Mouse (Mus musculus) CD4-positive helper T cell, adult 2 months (primary cell): Measurements from ENCODE around the gene Sirt7.
"Not testable (repeated sequence)": the region's sequence is repeated elsewhere in the genome, so short reads cannot be mapped to it uniquely, and the experiment has no call there.

ENCODE experiments used
- DNase-seq: peaks from one replicate; pipeline ENCODE4 v3.0.0-alpha.2; 2012; ENCODE audit warnings: low read depth, missing footprints, low spot score

Sirt7 gene

DNA sequence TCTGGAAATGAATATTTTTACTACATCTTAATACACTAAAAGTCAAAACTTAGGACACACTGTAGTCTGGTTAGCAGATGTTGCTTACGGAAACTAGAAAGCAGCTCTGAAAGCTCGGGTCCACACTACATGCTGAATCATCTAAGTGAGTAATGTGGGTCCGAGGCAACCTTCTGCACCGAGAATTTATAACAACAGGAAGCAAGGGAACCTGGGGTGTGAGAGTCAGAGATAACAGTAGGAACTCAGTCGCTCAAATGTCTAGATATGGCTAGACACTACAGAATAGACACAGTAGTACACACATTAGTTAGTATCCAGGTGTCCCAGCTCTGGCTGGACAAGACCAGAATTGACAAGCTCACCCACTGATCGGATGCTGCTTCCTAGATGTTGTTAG lies 36.5 kb downstream of the Sirt7 start:
- DNase-seq, result no peak

DNA sequence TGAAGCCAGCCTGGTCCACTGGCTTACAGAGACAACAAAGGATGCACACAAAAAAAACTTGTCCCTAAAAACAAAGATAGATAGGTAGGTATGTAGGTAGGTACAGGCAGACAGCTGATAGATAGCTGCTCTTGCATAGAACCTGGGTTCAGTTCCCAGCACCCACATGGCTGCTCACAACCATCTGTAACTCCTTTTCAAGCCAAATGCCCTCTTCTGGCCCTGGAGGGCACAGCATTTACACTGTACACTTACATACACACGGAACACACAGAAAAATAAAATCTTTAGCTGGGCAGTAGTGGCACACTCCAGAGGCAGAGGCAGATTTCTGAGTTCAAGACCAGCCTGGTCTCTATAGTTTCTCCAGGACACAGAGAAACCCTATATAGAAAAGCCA lies 41.1 kb downstream of the Sirt7 start:
- DNase-seq, result no peak

DNA sequence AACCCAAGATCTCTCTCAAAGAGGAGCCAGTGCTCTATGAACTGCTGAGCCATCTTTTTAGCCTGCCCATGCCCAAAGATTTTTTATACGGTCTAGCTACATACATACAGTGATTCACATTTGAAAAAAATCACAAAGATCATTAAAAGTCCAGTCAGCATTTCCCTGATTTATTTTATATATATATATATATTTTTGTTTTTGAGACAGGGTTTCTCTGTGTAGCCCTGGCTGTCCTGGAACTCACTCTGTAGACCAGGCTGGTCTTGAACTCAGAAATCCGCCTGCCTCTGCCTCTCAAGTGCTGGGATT lies 42.1 kb downstream of the Sirt7 start:
- not testable (repeated sequence) for DNase-seq

DNA sequence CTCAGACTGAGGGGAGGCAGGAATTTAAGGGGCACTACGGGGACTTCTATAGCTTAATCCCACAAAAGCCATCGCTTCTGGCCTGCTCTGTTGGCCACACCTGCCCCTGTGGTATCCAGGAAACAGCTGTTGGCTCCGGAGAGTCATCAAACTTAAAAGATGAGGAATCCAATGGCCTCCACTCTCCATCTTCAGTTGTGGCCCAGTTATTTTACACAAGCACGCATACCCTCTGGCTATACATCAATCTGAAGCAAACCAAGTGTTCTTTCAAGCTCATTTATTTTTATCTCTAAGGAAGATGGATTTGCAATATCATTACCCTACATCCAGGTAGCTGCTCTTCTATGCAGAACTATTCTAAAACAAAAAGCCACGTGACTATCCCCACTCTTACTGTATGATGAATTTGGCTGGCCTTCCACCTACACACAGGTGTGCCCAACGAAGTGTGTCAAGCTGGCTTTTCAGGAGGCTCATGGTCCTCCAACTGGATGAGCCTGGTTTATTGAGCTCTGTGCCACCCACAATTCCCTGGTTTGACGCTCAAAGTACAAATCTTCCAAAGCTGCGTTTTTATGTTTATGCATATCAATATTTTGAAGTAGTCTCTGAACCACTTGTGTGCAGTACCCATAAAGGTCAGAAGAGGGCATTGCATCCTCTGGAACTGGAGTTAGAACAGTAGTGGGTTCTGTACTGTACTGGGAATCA lies 42.6 kb downstream of the Sirt7 start:
- DNase-seq, result peak; percentile 73

DNA sequence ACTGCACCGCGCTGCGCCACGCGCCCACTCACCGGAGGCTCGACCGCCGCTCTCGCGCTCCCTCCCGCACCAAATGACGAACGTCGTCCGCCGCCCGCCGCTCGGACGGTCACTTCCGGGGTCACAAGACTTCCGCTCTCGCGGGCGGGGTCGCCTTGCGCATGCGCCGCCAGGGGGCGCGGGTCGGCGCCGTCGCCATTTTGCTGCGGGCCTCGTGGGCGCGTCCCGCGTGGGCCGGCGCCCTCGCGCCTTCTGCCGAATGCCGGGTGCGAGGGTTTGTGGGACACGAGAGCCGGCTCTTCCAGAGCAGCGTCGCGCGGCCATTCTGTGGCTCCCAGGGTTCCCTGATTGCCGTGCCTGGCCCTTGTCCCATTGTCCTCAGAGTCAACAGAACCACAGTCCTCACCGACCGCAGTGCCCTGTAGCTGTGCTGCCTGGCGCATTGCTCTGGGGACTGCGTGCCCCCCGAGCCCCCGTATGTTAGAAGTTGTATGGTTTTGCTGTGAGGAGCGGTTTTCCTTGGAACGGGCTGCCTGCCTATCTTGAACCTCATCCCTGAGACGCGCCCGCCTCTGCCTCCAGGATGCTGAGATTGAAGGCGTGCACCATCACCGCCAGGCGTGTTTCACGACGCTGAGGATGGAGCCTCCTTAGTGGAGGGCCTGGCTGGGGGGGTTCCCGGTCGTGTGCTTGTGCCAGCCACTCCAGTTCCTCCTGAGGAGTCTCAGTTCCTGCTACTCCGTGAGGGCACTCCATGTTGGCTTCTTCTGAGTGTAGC lies 43.4 kb downstream of the Sirt7 start, which contains the start of gene Arhgdia:
Gene Arhgdia (minus strand): TSS at position 135 of the 778 bp plus-strand sequence.
- peak; percentile 92 for DNase-seq

DNA sequence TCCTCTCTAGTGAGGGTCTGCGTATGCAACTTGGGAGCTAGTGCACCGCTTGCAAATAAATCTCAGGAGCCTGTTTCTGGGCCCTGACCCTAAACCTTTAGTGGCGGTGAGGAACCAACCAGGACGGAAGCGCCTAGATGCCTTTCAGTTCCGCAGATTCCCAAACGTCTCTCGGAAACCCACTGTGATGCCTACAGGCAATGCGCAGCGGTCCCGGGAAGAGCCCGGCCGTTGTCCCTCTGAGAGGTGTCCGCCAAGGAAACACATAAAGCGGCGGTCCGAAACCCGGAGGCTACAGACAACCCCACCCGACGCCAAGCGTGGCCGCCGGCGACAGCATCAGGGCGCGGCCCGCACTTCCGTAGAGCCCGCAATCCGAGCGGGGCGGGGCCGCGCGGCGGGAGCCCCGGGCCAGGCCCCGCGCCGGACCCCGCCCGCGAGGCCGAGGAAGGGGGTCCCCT lies 44.1 kb downstream of the Sirt7 start:
- peak; percentile 67 for DNase-seq

DNA sequence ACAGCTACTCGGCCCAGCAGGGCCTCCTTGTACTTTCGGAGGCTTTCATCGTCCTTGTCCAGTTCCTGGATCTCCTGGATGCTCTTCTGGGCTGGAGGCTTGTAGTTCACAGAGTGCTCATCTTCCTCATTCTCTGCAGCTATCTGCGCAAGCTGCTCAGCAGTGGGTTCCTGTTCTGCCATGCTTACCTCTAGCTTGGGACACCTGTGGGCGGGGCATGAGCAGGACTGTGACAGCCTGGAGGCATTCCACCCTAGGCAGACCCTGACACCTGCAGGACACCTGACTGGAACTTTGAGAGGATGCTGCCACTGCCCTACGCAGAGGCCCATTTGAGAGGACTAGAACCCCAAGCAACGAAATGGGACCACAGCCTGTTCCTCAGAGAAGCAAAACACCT lies 44.9 kb downstream of the Sirt7 start:
- DNase-seq, result peak; percentile 47

DNA sequence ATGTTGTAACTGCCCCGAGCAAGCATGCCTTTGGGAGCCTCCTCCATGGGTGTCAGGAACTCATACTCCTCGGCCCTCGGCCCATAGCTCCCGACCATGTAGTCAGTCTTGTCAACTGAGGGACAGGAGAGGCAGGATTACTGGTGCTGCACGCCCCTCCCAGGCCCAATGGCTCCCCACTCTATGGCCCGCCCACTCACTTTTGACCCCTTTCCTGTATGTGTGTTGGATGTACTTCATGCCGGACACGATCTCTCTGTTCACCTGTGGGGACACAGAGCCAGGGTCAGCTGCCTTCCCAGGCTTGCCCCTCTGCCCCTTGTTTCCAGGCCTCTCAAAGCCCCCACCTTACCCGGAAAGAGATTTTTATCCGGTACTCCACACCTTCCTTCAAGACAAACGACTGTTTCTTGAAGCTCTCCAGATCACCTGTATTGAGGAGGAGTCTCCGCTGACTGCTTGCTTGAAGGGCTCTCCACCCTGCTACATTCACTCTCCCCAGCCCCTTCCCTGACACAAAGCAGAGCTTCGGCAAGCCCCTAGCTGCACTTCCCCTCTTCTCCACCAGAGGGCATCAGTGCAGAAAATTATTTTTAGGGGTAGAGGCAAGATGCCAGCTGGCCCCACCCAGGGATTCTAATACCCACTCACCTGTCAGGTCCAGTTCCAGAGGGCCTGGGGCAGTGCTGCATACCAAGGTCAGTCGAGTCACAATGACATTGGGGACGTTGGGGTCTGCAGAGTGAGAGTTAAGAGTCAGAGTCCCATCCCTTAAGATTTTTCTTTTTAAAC lies 45.5 kb downstream of the Sirt7 start:
- DNase-seq, result peak; percentile 80

DNA sequence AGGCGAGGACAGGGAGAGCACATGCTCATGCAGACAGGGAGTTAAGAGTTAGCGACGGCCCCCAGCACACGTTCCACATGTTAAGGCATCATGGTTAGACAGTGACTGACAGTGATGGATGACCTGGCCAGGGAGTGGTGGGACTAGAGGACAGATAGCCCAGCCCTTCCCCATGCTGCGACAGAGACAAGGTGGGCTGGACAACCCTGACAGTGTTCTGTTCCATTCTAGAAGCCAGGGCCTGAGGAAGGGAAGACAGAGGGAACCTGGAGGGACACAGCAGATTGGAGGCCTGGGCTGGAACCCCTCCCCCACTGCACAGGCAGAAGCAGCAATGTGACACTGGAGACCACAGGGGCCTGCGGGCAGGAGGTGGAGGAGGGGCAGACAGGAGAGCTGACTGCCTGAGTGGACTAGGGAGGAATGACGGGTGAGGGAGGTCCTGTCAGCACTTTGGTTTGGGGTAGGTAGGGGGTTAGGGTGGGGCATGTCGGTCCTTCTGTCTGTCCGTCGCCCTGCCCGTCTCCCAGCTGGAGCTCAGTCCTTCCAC lies 46.3 kb downstream of the Sirt7 start:
- DNase-seq, result no peak

DNA sequence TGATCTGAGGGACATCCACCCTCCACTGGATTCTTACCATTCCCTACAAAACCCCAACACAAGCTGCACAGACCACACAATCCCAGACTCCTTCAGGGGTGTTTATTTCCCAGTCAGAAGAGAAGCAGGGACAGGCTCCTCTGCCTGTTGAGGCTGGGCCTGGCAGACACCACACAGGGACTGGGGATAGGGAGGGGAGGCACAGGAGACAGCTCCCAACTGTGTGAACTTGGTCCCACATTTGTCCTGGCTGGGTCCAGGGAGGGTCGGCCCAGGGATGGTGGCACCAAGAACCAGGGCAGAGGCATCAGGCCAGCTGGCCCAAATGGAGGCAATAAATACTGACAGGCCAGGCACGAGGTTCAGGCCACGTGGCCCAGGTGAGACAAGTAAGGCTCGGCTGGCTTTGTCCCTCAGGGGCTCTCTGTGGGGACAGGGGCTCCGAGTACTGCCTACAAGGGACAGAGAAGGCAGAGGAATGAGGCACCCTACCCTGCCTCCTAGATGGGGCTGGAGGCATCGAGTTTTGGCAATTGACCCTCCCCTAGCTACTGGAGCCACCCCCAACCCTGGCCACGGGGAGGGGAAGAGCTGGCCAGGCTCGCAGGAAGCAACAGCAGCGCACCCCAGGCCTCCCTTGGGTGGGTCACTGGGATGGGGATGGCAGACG lies 46.9 kb downstream of the Sirt7 start:
- DNase-seq, result no peak

DNA sequence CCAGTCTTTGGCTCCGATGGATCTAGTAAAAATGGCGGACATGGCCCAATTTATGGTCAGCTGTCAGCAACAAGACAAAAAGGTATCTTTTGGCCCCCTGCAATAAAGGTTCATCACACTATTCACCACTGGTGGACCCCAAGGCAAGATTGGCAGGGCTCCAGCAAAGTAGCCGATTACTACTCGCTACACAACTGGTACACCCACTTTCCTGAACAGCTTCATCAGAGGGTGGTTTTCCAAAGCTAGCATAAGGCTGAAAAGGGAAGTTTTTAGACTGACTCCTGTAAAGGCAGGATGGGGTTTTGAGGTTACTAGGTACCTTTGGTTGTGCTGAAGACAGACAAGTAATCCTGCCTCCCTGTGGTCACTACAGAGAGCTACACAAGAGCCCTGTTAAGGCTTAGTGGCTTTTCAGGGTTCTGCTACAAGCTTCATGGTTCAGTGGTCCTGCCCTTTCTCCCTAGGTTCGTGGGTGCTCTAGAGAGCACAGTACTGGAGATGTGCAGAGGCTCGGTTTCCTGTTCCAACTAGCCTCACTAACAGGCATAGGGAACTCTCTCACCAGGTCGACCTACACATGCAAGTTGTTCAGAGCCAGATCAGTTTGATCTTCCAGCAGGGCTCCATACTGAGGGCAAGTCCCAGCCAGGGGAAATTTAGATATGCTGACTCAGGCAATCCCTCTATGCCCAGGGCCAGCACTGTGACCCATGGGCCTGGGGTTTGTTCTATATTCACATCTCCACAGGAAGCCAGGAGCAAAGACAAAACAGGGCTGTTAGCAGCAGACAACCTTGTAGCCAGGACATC lies 47.6 kb downstream of the Sirt7 start:
- peak; percentile 64 for DNase-seq

DNA sequence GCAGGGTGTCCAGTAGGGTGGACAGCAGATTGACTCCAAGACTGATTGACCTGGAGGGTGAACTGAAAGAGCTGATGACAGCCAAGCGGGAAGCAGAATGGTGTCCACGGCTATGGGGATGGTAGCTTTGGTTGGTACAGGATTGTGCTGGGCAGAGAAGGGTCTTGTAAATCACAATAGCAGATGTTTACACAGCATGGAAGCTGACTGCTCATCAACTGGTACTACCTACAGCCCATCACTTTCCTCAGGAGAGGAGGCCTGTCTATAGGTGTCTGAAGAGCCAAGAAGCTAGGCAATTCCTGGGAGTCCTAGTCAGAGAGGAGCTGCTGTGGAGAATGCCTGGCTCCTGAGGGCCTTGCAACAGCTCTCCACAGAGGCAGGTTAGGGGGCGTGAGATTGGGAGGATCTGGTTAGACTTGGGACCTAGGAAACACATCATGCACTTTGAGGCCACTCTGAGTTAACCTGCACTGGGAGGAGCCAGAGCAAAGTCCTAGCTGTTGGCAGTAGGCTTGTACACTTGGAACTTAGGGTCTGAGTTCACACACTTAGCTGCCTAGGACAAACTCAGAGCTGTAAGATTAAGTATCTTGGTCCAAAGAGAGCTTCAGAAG lies 48.6 kb downstream of the Sirt7 start:
- DNase-seq, result no peak

DNA sequence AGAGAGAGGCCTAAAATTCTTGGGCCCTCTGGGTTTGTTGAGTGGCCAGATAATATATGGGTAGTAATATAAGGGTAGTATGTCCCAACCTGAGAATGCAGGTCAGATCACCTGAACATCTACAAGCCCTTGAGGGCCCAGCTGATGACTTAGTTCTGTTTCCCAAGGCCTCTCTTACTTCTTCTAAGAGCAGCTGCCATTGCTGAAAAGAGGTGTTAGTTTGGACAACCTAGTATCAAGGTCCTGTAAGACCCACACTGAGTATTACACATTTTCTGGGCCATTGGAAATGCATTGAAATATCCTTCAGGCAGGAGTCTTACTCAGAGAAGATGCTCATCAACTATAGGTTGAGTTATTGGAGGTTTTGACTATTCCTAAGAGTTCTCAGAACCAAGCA lies 49.1 kb downstream of the Sirt7 start:
- DNase-seq, result no peak

DNA sequence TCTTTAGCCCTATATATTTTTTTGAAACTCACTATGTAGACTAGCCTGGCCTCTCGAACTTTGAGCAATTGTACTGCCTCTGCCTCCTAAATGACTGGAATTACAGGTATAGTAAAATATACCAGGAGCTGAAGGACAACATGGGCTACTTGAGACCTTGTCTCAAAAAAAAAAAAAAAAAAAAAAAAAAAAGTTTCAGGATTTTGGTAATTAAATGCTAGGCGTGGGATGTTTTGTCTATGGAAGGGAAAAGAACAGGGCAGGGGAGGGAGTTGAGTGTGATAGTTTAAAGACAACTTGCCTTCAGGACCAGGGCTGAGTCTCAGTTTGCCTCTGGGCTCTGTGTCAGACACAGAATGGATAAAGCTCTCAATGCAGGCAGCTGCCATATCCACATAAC lies 50.0 kb downstream of the Sirt7 start:
- no peak for DNase-seq

DNA sequence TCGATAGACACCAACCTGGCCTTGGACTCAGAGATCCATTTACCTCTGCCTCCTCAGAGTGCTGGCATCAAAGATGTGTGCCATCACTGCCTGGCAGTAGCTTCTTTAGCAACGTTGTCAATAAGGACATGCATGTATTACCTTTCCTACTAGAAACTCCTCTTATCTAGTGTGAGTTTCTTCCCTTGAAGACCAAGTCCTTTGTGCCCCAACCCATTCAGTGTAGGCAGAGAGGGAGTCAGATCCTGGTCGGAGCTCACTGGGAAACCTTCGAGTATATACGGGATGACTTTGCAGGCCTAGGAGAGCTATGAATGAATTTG lies 50.8 kb downstream of the Sirt7 start:
- no peak for DNase-seq

DNA sequence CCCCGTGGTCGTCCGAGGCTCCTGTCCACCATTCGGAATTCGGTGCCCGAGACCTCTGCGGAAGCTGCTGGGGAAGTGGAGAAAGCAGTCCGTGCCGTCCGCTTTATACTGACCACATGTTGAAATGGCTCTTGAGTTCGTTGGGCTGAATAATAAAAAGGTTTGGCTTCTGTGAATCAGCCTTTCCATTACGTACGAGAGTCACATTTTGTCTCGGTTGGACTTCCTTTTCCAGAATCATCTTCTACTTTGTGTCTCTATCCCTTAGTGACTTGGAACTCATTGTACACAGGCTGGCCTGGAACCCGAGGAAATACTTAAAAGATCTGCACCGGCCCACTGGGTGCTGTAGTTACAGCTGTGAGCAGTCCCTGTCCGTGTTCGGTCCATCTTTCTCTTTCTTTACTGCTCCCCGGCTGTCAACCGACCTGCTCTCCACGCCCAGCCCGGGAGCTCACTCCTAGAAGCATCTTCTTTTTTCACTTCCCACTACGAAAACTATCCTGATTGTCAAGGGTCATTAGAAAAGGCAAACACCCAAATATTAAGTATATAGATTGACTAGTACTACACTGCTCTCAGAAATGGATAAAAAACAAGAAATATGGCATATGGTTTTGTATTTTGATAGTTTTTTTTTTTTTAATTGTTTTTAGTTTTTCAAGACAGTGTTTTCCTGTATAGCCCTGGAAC lies 51.3 kb downstream of the Sirt7 start:
- DNase-seq, result peak; percentile 87

DNA sequence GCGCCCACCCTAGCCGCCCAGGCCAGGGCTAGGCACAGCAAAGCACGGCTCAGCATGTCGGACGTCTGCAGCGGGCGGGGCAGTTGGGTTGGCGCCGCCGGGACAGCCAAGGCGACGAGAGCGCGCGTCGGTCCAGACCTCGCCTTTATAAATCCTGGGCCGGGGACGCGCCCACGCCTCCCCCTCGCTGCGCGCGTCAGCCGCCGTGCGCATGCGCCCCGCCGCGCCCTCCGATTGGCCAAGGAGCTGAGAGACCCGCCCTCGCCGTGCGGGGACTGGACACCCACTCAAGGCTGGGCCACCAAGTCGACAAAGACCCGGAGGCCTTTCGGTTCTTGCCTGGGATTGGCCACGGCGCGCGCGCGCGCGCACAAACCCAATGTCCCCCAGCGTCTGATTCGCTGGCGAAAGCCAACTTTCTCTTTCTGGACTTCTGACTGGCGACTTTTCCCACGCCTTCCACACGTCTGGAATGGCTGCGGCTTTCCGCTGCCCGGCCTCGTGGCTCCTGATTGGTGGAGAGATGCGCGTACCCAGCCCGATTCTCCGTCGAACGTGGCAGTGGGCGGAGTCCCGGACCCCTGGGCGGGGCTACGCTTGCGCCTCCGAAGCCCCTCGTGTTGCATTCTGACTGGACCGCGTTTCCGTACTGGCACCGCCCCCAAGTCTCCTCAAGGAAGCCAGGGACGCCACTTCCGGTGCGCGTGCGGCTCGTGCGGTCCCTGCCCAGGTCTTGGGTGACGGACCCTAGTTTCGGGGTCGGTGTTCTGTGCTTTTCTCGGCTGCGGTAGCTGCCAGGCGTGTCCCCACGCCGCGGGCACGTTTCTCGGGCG lies 52.1 kb downstream of the Sirt7 start, which contains the start of gene P4hb:
Gene P4hb (minus strand): TSS at position 502 of the 833 bp plus-strand sequence.
- DNase-seq, result peak; percentile 100

DNA sequence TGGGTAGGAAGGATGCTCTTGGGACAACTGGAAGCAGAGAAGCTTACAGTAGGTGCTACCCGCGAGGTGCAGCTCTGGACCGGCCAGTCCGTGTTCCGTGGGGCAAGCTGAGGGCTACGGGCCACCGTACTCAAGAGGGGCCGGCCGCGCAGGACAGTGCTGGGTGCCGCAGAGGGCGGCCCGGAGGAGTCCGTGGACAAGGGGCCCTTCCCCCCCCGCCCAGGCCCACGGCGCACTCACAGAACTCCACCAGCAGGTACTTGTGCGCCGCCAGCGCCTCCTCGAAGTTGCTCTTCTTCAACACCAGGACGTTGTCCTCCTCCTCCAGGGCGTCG lies 52.7 kb downstream of the Sirt7 start:
- DNase-seq, result no peak
